Mouse (Mus musculus) layer of hippocampus, postnatal 36 days (tissue): Measurements from ENCODE around the gene Wdr74. TPM values are rescaled to one million over a fixed set of nuclear protein-coding genes. Genes with fewer than 3 reads are reported as not detected.

Source experiments
- DNase-seq, 2 experiments: peaks; one replicate each; pipeline ENCODE4 v3.0.0; 2022
- total RNA-seq, 2 experiments: library from RNA; stranded (reverse); gene quantifications; 2 replicates each; pipeline ENCODE4 v1.2.3; 2021

Wdr74 gene
- total RNA-seq, 2 experiments from 2014 or later: 51.0 to 52.3 TPM

GRCm38 (mm10) chr19:8745382-8745781 is 9.8 kb downstream of the Wdr74 start:
- DNase-seq: no peak

- DNase-seq: no peak
These were observed 11.7 kb downstream of the Wdr74 start for GRCm38 (mm10) chr19:8747368-8747767.

DNA sequence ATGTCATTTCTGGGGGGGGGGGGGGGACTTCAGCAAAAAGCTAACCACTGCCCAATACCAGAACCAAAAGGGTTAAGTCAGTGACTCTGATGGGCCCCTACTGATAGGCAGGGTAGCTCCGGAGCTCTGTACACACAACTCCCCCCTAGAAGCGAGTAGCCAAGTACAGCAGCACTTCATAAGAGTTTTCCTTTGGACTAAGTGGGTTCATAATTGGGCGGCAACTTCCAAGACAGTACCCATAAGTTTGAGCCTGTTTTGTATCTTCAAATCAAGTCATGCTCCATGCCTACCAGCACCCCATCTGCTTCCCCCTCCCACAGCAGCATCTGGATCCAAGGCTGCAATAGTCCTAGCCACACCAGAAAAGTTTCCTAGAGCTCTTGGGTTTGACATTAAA is 20.0 kb downstream of the Wdr74 start:
- no peak for DNase-seq

DNA sequence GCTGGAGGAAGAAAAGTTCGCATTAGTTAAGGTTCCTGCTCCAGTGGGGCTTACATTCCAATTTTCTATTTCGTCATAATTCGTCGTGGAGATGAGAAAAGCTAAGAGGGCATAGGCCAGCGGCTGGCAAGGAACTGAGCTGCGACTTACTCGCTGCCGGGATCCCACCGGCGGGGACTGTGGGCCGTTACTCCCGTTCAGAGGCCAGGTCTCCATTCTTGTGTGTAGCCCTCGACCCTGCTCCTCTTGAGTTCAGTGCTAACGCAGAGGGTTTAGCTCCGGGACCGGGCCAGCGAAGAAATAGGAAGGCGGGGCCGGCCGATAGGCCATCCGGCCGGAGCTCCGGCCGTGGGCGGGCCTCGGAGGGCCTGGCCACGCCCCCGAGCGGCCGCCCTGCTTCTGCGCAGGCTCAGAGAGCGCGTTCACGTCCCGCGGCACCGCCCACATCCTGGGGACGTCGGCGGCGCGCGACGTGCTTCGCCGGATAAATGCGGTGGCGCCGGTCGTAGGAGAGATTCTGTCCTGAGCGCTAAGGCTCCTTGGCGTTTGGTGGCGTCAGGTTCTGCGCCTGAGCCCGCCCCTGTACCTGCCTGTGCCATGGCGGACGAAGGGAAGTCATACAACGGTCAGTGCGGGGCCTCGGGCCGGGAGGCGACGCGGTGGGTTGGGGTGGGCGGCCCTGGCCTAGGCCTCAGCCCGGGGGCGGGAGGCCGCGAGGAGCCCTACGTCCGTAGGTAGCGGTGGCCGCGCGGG is 21.2 kb downstream of the Wdr74 start, which contains the start of gene Nxf1:
Gene Nxf1, plus strand, starts transcription at position 439 of the 753 bp plus-strand sequence.
- peak; percentile 90 to 91 for DNase-seq

- no peak for DNase-seq
These were observed 21.9 kb downstream of the Wdr74 start for GRCm38 (mm10) chr19:8757471-8757998.

DNA sequence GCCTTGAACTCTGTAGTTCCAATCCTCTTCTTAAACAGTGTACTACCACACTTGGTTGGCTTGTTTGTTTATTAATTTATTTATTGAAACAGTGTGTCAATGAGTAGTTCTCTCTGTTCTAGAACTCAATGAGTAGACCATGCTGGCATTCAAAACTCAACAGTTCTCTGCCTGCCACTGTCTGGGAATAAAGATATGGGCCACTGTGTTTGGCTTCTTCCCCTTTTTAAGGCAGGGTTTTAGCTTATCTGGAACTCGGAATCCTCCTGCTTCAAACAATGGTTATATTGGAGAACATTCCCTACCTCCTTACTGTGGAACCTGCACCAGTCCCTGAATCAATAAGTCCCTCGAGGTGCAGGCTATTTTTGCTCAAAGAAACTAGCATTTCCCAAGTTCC is 23.3 kb downstream of the Wdr74 start:
- DNase-seq: no peak

GRCm38 (mm10) chr19:8760757-8761156 is 25.1 kb downstream of the Wdr74 start:
- DNase-seq: no peak

DNA sequence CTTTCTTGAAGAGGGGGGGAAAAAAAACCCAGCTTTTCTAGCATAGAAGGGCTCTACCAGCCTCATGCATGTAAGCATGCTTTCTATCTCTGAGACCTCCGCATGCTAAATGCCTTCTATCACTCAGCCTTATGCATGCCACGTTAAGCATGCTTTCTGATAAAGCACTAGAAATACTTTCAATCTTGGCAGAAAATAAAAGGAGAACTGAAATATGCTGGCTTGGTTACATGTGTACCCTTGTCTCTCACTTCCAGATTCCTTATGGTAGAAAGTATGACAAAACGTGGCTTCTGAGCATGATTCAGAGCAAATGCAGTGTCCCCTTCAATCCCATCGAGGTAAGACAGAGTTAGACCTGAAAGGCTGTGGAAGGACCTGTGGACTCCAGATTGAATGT is 27.6 kb downstream of the Wdr74 start:
- DNase-seq: no peak

GRCm38 (mm10) chr19:8765562-8765961 is 29.9 kb downstream of the Wdr74 start:
- no peak for DNase-seq

DNA sequence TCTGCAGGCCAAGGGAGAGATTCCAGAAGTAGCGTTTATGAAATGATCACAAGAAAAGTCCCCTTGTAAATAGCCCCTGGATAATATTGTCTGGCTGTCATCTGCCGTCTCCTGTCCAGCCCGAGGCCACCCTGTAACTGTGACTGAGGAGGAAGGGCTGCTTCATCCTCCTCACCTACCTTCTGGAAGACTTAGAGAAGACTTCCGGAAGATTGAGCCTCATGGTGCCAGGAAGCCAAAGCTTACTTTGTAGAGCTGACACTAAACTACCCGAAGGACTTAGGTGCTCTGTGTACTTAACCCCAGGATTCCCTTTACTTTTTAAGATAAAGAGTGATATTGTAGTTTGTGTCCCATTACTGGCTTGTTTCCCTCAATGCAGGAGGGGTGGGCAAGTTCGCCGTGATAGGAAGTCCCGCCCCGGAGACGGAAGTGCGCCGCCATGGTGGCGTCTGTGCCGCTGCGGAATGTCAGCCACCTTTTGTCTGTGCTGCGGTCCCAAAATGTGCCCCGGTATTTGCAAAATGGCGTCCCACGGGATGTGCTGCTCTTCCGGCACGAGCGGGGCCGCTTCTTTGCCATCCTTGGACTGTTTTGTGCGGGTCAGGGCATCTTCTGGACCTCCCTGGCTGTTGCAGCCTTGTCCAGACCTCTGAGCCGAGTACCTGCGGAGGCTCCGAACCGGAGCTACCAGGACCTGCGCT is 35.1 kb downstream of the Wdr74 start, which contains the start of gene Tmem223:
Gene Tmem223, plus strand, starts transcription at position 430 of the 704 bp plus-strand sequence.
- DNase-seq: peak; percentile 82 to 84

DNA sequence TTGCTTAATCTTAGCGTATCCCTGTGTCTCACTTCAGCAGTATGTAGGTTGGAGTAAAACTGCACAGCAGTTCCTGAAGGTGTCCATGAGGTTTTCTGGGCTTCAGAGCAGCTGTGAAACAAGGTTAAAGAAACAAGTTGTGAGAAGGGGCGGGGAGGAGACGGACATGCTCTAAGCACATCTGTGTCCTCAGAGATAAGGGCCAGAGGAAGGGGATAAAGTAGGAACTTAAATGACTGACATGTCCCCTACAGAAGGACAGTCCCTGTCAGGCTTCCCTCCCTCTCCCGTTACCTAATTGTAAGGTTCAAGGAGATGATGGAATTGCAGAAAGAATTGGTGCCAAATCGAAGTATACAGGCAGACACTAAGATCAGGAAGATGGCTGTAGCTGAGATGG is 37.4 kb downstream of the Wdr74 start:
- DNase-seq: no peak

- no peak for DNase-seq
These were observed 37.8 kb downstream of the Wdr74 start for GRCm38 (mm10) chr19:8773409-8773808.

GRCm38 (mm10) chr19:8774086-8774835 is 38.6 kb downstream of the Wdr74 start, which contains the start of gene Tmem179b:
Gene Tmem179b, minus strand, starts transcription at chr19:8774467.
- peak; percentile 96 to 97 for DNase-seq

GRCm38 (mm10) chr19:8774951-8775421 is 39.4 kb downstream of the Wdr74 start:
- DNase-seq: no peak

DNA sequence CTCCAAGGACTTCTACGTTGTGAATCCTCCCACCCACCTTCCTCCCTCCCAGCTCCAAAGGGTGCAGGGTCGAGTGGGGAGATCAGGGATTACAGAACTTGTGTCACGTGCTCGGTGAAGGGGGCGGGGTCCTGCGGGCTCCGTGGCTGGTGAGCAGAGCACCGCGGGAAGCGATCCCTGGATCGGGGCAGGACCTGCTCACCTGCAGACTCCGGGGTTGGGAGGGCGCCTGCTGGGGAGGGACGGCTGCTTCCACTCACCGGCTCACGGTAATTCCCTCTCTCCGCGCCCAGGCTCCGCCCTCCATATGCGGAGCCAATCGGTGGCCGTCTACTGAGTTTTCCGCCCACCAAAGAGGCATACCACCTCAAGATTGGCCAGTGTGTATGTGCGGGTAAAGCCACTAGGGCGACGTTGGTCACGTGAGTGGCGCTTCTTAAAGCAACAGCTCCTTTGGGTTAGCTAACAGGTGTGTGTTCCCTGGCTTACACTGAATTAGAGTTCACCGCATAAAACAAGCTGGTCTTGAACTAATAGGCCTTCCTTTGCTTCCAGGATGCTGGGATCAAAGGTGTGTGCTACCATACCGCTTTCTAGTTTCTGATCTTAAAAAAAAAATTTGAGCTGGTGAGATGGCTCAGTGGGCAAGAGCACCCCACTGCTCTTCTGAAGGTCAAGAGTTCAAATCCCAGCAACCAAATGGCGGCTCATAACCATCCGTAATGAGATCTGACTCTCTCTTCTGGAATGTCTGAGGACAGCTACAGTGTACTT is 50.6 kb downstream of the Wdr74 start, which contains the start of gene Taf6l:
Gene Taf6l, minus strand, starts transcription at position 410 of the 774 bp plus-strand sequence.
- peak; percentile 85 to 89 for DNase-seq

DNA sequence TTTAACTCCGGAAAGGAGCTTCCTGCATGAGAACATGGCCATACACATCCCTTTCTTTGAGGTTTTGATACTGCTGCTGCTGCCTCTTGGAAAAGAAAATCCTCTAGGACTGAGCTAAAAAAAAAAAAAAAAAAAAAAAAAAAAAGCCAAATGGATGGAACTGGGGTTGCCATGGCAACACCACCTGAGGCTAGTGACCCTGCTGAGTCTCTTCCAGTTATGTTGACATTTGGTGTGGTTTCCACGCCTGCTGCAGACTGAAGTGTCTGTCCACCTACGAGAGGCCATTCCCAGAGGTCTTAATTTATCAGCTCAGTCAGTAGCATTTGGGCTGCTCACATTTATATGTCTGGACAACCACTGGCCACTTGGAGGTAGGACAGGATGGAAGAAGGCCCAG is 52.9 kb downstream of the Wdr74 start:
- DNase-seq: no peak

GRCm38 (mm10) chr19:8789171-8789570 is 53.5 kb downstream of the Wdr74 start:
- DNase-seq: no peak

DNA sequence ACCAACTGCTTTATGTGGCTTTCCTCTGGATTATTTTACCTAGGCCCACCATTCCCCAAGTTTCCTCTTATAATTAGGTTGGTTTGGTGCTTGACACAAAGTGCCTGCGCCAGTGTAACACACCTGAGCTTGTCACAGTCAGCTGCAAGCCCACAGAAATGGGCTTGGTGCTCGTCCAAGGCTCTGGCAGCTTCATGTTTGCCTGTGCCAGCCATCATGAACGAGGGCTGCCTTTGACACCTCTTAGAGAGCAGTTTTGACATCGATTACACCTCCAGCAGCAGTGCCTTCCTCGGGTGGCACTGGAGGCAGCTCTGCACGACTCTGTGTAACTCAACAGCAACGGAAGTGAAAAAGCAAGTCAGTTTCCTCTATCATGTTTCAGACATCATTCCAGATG is 54.5 kb downstream of the Wdr74 start:
- no peak for DNase-seq
